Mouse (Mus musculus) bone marrow macrophage, adult 2 months (primary cell): ENCODE data around the gene Msln.

Experiments used
- CTCF ChIP-seq: IDR thresholded peaks from 2 replicates; pipeline ENCODE4 v1.5.1; 2012; ENCODE audit warnings: low read depth, mild to moderate bottlenecking, low read length, moderate library complexity
- POLR2A ChIP-seq: IDR thresholded peaks from 2 replicates; pipeline ENCODE4 v1.6.1; 2012; ENCODE audit warnings: mild to moderate bottlenecking, low read depth, low read length, borderline replicate concordance

DNA sequence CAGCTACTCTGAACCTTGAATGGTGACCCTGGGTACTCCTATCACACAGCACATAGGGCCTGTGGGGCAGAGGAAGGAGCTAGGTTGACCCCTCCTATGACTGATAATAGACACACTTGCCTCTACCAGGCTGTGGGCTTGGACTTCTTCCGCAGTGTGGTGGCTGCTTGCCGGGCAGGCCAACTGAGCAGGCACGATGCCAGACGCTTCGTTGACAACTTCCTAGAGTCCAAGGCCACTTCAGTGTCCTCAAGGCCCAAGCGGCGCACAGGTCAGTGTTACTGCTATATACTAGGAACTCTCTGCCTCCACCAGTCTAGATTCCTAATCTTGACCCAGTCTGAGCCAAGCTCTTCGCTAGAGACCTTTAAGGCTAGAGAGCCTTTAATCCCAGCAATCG, 10.3 kb downstream of the Msln start:
- TF ChIP-seq CTCF: no peak
- TF ChIP-seq POLR2A: no peak
